Mouse (Mus musculus) brain, embryonic 14.5 days (tissue): ENCODE measurements around the gene Gm12216.

Experiments used
- CTCF ChIP-seq: fragments of 200-500 bp; IDR thresholded peaks from 2 replicates; pipeline ENCODE4 v1.5.1; 2012; ENCODE audit warnings: inconsistent platforms, mild to moderate bottlenecking, moderate library complexity, borderline replicate concordance; ENCODE audit not compliant: insufficient read depth, insufficient read length; ENCODE audit errors: extremely low read depth
- POLR2A ChIP-seq: fragments of 200-500 bp; IDR thresholded peaks from 2 replicates; pipeline ENCODE4 v1.6.1; 2012; ENCODE audit warnings: mild to moderate bottlenecking, inconsistent platforms, borderline replicate concordance; ENCODE audit not compliant: poor library complexity, insufficient read depth, insufficient read length, severe bottlenecking; ENCODE audit errors: extremely low read depth

- TF ChIP-seq POLR2A (no peak), CTCF (no peak)
Measured at GRCm38 (mm10) chr11:53773087-53773486, 86.0 kb downstream of the Gm12216 start, which contains the start of gene Gm17334.
